In the genomic region with DNA sequence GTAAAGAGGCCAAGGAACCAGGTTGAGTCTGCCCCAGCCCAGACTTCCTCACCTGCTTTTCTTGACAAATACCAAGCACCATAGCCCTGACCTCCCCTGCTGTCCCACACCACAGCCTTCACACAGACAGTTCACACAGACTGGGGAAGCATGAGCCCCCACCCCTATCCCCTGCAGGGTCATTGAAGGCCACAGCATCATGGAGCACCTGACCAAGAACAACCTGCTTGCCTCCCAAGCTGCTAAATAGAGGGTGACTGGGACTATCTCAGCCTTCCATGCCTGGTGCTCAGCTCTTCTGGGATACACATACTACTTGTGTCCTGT, we compare ENCODE assay signal across 10 mouse cellular contexts.
DNase-seq lines count a peak whose midpoint lies in the region; ATAC-seq and TF ChIP-seq lines count a peak whose summit lies in the region.
"Had no signal": no experiment of that assay in that cellular context is flagged by ENCODE, and none has a peak within 500 bp of the region (broad histone marks: within the 10 kb centered on the region; RNA-seq: fewer than 3 reads in every experiment).

No protein-coding gene starts in this region.

- peaks cover 10% of the 10 kb centered on the region for H3K36me3 ChIP-seq in heart, embryonic 12.5 days
- no peaks in the 10 kb centered on the region for H3K36me3 ChIP-seq in lung, postnatal 0 days (ENCODE audit: insufficient read depth, low read length)
- peaks cover 8% of the 10 kb centered on the region; the same call in 1 of the 2 replicates for H3K36me3 ChIP-seq in limb, embryonic 12.5 days
- no peaks in the 10 kb centered on the region for H3K36me3 ChIP-seq in stomach, embryonic 16.5 days (ENCODE audit: control insufficient read depth, insufficient read depth, low read length)

- ATAC-seq in heart, embryonic 12.5 days (ENCODE audit: insufficient number of reproducible peaks, low FRiP score), result no peak
- ATAC-seq in lung, postnatal 0 days, result peak; percentile 27; the same call in 1 of the 2 replicates
- peak; percentile 12; the same call in 1 of the 2 replicates for ATAC-seq in limb, embryonic 12.5 days (ENCODE audit: insufficient number of reproducible peaks, insufficient read depth, low FRiP score, low TSS enrichment, low read depth)
- peak; percentile 11; the same call in 1 of the 2 replicates for ATAC-seq in stomach, embryonic 16.5 days (ENCODE audit: insufficient read depth, low FRiP score)

- peak overlapping the region; percentile 72 for H3K27ac ChIP-seq in heart, embryonic 12.5 days (ENCODE audit: poor library complexity, severe bottlenecking)
- no peak overlapping the region for H3K27ac ChIP-seq in lung, postnatal 0 days (ENCODE audit: low read length)
- peak overlapping the region; percentile 77 for H3K27ac ChIP-seq in limb, embryonic 12.5 days
- peak overlapping the region; percentile 53 for H3K27ac ChIP-seq in stomach, embryonic 16.5 days (ENCODE audit: low read length)

- H3K9me3 ChIP-seq in heart, embryonic 12.5 days (replicated peaks), result no peaks in the 10 kb centered on the region
- H3K9me3 ChIP-seq in lung, postnatal 0 days (ENCODE audit: low read length), result no peaks in the 10 kb centered on the region
- no peaks in the 10 kb centered on the region for H3K9me3 ChIP-seq in limb, embryonic 12.5 days
- H3K9me3 ChIP-seq in stomach, embryonic 16.5 days (replicated peaks; ENCODE audit: control insufficient read depth, low read length), result no peaks in the 10 kb centered on the region

- DNase-seq in heart, adult 18-20 months, result no peak
- no peak for DNase-seq in lung, postnatal 0 days (ENCODE audit: low spot score)
- DNase-seq in lung, postnatal 14 days, result no peak
- DNase-seq in left cerebral cortex, postnatal 10 days (ENCODE audit: extremely low spot score in 1 of 2, low spot score in 2 of 2), result no peak
- DNase-seq in cerebellum, adult 11-12 months, result no peak
- DNase-seq: kidney, adult 2 months; layer of hippocampus, postnatal 36 days had no signal

- TF ChIP-seq CTCF in lung, postnatal 0 days (IDR thresholded peaks at IDR 0.05), result no peak

- no peak overlapping the region for H3K4me3 ChIP-seq in heart, embryonic 12.5 days
- H3K4me3 ChIP-seq in lung, postnatal 0 days (ENCODE audit: low read depth, low read length), result no peak overlapping the region
- no peak overlapping the region for H3K4me3 ChIP-seq in limb, embryonic 12.5 days (replicated peaks)
- no peak overlapping the region for H3K4me3 ChIP-seq in stomach, embryonic 16.5 days (replicated peaks; ENCODE audit: low read length)

- peak overlapping the region; percentile 24; the same call in 1 of the 2 replicates for H3K9ac ChIP-seq in heart, embryonic 12.5 days
- no peak overlapping the region for H3K9ac ChIP-seq in lung, postnatal 0 days (replicated peaks; ENCODE audit: low read depth)
- 0 out of 2 replicates have a peak overlapping the region, but pooled peaks have one; percentile 12 for H3K9ac ChIP-seq in limb, embryonic 12.5 days (replicated peaks)
- H3K9ac ChIP-seq in stomach, embryonic 16.5 days (ENCODE audit: low read length), result peak overlapping the region; percentile 24; the same call in 1 of the 2 replicates

- no peak overlapping the region for H3K4me2 ChIP-seq in heart, embryonic 12.5 days
- H3K4me2 ChIP-seq in lung, postnatal 0 days (replicated peaks; ENCODE audit: low read depth, low read length), result no peak overlapping the region
- H3K4me2 ChIP-seq in limb, embryonic 12.5 days, result 0 out of 2 replicates have a peak overlapping the region, but pooled peaks have one; percentile 6
- H3K4me2 ChIP-seq in stomach, embryonic 16.5 days (ENCODE audit: low read depth, low read length), result no peak overlapping the region

- peaks cover 39% of the 10 kb centered on the region for H3K4me1 ChIP-seq in heart, embryonic 12.5 days (replicated peaks)
- H3K4me1 ChIP-seq in lung, postnatal 0 days (ENCODE audit: insufficient read depth, low read depth, low read length), result no peaks in the 10 kb centered on the region
- H3K4me1 ChIP-seq in limb, embryonic 12.5 days (replicated peaks), result peaks cover 20% of the 10 kb centered on the region
- peaks cover 12% of the 10 kb centered on the region for H3K4me1 ChIP-seq in stomach, embryonic 16.5 days (ENCODE audit: control insufficient read depth, insufficient read depth, low read length)

- no peaks in the 10 kb centered on the region for H3K27me3 ChIP-seq in heart, embryonic 12.5 days (replicated peaks)
- H3K27me3 ChIP-seq in lung, postnatal 0 days (replicated peaks; ENCODE audit: insufficient read depth, low read length), result no peaks in the 10 kb centered on the region
- no peaks in the 10 kb centered on the region for H3K27me3 ChIP-seq in limb, embryonic 12.5 days
- H3K27me3 ChIP-seq in stomach, embryonic 16.5 days (ENCODE audit: control insufficient read depth, insufficient read depth, low read length), result no peaks in the 10 kb centered on the region

- TF ChIP-seq EP300 in lung, postnatal 0 days (IDR thresholded peaks at IDR 0.05), result no peak

- intact Hi-C loops in left cerebral cortex, postnatal 10 days (cut with DNase I), result no loop called here
